Mouse (Mus musculus): Measurements from ENCODE around the gene Cabp1. TPM values are rescaled to one million over a fixed set of nuclear protein-coding genes. Genes with fewer than 3 reads are reported as not detected.
"Not testable (repeated sequence)": the region's sequence is repeated elsewhere in the genome, so short reads cannot be mapped to it uniquely, and the experiment has no call there.

Cabp1 gene
- polyA plus RNA-seq, 1 experiment from 2014 or later: 2.1 TPM

DNA sequence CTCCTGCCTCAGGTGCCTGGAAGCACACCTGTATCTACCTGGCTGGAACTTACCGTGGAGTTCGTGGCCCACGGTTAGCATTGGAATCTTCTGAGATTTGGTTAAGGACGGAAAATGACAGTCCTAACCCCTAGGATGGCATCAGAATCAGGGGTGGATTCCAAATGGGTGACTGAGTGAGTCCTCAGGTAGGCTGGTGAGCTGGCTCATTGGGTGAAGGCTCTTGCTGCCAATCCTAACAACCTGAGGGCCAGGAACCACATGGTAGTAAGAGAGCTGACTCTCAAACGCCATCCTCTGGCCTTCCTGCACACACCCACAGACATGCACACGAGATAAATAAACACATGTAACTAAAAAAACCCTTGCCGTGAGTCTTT is 27.4 kb downstream of the Cabp1 start:
- Histone ChIP-seq H3K27ac (peak overlapping the region; percentile 68), H3K27me3 (no peaks in the 10 kb centered on the region), H3K36me3 (no peaks in the 10 kb centered on the region), H3K4me2 (no peak overlapping the region), H3K4me1 (peaks cover 38% of the 10 kb centered on the region), H3K9me3 (no peaks in the 10 kb centered on the region), H3K4me3 (no peak overlapping the region), H3K9ac (no peak overlapping the region)
- no peak for ATAC-seq (ENCODE audit: borderline replicate concordance, extremely low read depth, low FRiP score, low TSS enrichment)
- whole genome bisulfite sequencing: 65% methylated on average over 7 of the region's 7 CpGs

DNA sequence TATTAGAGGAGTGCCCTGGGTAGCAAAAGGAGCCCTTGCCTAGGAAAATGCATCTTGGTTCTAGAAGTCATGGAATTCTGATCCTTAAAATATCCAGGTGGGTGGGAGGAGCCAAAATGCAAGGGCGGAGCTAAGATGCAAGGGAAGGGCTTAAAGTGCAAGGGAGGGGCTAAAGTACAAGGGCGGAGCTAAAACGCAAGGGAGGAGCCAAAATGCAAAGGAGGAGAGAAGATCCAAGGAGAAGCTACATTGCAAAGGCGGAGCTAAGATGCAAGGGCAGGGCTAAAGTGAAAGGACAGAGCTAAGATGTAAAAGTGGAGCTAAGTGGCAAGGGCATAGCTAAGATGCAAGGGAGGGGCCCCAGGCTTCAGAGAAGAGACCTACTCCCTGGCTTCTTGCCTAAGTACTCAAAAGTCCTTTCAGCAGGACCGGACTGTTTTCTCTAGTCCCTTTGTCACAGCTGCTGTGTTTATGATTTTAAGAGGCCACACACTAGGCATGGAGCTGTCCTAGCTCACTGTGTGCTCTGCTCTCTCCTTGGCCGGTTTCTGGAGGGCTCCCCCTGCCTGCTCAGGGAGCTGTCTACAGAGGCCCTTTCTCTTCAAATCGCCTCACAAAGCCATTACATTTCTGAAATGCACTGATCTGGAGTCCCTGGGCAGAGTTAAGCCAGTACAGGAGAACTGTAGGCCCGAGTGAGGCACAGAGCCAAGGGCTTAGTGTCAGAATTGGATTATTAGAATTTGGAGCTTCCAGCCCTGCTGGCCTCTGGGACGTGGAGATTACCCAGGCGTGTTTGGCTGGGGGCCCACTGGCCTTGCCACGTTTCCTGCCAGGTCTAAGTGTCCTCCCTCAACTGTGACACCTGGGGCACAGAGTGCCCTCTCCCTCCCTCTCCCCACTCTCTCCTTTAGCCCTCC is 28.0 kb downstream of the Cabp1 start:
- no peaks in the 10 kb centered on the region for H3K27me3 ChIP-seq
- H3K9me3 ChIP-seq: no peaks in the 10 kb centered on the region
- peak; percentile 19; the same call in 1 of the 2 replicates for ATAC-seq (ENCODE audit: borderline replicate concordance, extremely low read depth, low FRiP score, low TSS enrichment)
- no peak overlapping the region for H3K4me2 ChIP-seq
- H3K4me3 ChIP-seq: no peak overlapping the region
- H3K4me1 ChIP-seq: peaks cover 41% of the 10 kb centered on the region
- peak overlapping the region; percentile 68 for H3K27ac ChIP-seq
- H3K36me3 ChIP-seq: no peaks in the 10 kb centered on the region
- 29% methylated on average over 11 of the region's 11 CpGs for WGBS
- no peak overlapping the region for H3K9ac ChIP-seq

DNA sequence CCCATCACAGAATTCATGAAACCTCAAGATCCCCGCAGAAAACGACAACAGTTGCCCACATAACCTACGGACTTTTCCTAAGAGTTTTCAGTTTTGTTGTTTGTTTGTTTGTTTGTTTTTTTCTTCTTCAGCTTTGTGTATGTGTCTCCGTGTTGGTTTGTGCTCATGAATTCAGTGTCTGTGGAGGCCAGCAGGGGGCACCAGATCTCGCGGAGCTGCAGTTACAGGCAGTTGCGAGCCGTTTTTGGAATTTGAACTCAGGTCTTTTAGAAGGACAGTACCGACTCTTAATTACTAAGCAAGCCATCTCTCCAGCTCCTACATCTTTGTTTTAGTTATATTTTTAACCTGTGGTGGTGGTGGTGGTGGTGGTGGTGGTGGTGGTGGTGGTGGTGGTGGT is 28.8 kb downstream of the Cabp1 start:
- Histone ChIP-seq H3K4me1 (peaks cover 41% of the 10 kb centered on the region), H3K4me2 (no peak overlapping the region), H3K4me3 (no peak overlapping the region), H3K36me3 (no peaks in the 10 kb centered on the region), H3K27ac (no peak overlapping the region), H3K27me3 (no peaks in the 10 kb centered on the region), H3K9ac (no peak overlapping the region), H3K9me3 (no peaks in the 10 kb centered on the region)
- WGBS: 59% methylated on average over 9 of the region's 9 CpGs
- no peak for ATAC-seq (ENCODE audit: borderline replicate concordance, extremely low read depth, low FRiP score, low TSS enrichment)

DNA sequence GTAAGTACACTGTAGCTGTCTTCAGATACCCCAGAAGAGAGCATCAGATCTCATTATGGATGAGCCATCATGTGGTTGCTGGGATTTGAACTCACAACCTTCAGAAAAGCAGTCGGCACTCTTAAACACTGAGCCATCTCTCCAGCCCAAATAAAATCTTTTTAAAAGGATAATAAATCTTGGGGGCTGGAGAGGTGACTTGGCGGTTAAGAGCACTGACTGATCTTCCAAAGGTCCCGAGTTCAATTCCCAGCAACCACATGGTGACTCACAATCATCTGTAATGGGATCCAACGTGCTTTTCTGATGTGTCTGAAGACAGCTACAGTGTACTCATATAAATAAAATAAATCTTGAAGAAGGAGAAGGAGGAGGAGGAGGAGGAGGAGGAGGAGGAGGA is 29.7 kb downstream of the Cabp1 start:
- not testable (repeated sequence) for H3K36me3 ChIP-seq; ATAC-seq (ENCODE audit: borderline replicate concordance, extremely low read depth, low FRiP score, low TSS enrichment); H3K4me2 ChIP-seq; H3K27me3 ChIP-seq; H3K4me3 ChIP-seq; H3K9ac ChIP-seq; H3K27ac ChIP-seq; H3K9me3 ChIP-seq
- peaks cover 37% of the 10 kb centered on the region for H3K4me1 ChIP-seq
- 72% methylated on average over 4 of the region's 4 CpGs for WGBS

DNA sequence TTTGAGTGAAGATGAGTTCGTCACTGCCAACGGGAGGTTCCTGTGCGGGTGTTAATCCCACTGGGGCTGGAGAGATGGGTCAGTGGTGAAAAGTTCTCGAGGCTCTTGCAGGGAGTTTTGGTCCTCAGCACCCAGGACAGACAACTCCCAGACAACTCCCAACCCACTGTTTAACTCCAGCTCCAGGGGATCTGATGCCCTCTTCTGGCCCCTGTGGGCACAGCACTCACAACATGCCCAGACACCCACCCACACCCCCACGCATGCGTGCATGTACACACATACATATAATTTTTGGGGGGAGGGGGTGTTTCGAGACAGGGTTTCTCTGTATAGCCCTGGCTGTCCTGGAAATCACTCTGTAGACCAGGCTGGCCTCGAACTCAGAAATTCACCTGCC is 30.6 kb downstream of the Cabp1 start:
- no peak for ATAC-seq (ENCODE audit: borderline replicate concordance, extremely low read depth, low FRiP score, low TSS enrichment)
- no peak overlapping the region for H3K4me3 ChIP-seq
- no peaks in the 10 kb centered on the region for H3K36me3 ChIP-seq
- peaks cover 34% of the 10 kb centered on the region for H3K4me1 ChIP-seq
- WGBS: 42% methylated on average over 8 of the region's 8 CpGs
- H3K27me3 ChIP-seq: no peaks in the 10 kb centered on the region
- peak overlapping the region; percentile 32 for H3K4me2 ChIP-seq
- no peak overlapping the region for H3K9ac ChIP-seq
- no peaks in the 10 kb centered on the region for H3K9me3 ChIP-seq
- no peak overlapping the region for H3K27ac ChIP-seq

DNA sequence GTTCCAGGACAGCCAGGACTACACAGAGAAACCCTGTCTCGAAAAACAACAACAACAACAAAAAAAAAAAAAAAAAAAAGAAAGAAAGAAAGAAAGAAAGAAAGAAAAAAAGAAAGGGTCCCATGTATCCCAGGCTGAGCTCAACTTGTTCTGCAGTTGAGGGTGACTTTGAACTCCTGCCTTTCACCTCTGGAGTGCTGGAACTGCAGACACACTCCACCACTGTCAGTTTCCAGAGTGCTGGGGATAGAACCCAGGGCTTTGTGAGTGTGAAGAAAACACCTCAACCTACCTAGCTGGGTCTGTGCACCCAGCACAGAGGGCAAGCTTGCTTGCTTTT is 32.3 kb downstream of the Cabp1 start:
- not testable (repeated sequence) for ATAC-seq (ENCODE audit: borderline replicate concordance, extremely low read depth, low FRiP score, low TSS enrichment); H3K9ac ChIP-seq; H3K9me3 ChIP-seq; H3K4me2 ChIP-seq; H3K36me3 ChIP-seq; H3K4me3 ChIP-seq; H3K27ac ChIP-seq; H3K27me3 ChIP-seq
- peaks cover 27% of the 10 kb centered on the region for H3K4me1 ChIP-seq
- WGBS: 87% methylated on average over 1 of the region's 1 CpGs

DNA sequence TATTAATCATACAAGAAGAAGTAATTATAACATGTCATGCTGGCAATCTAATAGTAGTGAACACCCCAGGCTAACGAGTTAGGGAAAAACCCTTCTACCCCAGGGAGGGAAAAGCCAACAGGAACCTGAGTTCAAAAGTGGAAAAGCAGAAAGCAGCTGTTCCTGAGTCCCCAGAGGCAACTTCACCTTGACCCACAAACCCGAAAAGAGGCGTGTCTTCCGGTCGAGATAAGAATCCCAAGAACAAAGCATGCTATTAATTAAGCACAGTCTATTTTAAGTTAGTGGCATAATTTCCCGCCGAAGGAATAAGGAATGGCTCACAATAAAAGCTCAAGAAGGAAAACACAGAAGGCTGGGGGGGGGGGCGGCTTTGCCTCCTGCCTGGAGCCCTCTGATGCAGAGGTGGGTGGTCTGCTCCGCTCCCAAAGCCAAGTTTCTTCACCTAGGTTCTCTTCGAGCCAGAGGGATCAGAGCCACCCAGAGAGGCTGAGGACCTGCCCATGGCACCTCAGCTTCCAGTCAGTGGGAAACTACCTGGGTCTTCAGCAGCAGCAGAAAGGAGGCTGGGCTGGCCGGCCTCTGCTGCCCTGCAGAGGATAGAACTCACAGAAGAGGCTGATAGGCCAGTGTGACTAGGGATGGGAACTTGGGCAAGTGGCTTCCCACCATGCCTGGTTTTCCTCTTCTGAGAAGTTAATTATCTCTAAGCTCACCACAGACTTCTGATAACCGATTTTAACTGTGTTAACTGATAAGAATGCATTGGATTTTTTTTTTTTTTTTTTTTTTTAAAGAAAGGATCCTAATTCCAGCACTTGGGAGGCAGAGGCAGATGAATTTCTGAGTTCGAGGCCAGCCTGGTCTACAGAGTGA is 32.9 kb downstream of the Cabp1 start:
- H3K9ac ChIP-seq: no peak overlapping the region
- no peaks in the 10 kb centered on the region for H3K27me3 ChIP-seq
- 34% methylated on average over 13 of the region's 13 CpGs for WGBS
- H3K27ac ChIP-seq: peak overlapping the region; percentile 72
- no peaks in the 10 kb centered on the region for H3K9me3 ChIP-seq
- H3K4me2 ChIP-seq: no peak overlapping the region
- H3K36me3 ChIP-seq: no peaks in the 10 kb centered on the region
- no peak for ATAC-seq (ENCODE audit: borderline replicate concordance, extremely low read depth, low FRiP score, low TSS enrichment)
- H3K4me1 ChIP-seq: peaks cover 27% of the 10 kb centered on the region
- H3K4me3 ChIP-seq: no peak overlapping the region

DNA sequence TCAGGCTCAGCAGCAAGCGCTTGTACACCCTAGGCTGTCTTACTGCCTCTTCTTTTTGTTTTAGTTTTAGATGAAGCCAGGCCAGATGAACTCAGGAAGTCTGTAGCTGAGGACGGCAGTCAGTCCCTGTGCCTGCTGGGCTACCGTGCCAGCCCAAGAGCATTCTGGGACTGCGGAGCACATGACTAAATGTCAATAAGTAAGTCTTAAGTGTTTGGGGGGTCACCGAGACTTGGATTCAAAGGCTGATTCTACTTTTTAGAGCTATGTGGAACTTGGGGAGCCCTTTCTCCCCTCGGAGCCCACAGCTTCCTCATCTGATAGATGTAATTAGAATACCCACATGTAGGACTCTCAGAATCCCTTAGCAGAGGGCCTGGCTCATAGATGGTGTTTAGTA is 33.5 kb downstream of the Cabp1 start:
- H3K9me3 ChIP-seq: no peaks in the 10 kb centered on the region
- H3K27ac ChIP-seq: peak overlapping the region; percentile 36
- no peak for ATAC-seq (ENCODE audit: borderline replicate concordance, extremely low read depth, low FRiP score, low TSS enrichment)
- peaks cover 28% of the 10 kb centered on the region for H3K4me1 ChIP-seq
- no peaks in the 10 kb centered on the region for H3K27me3 ChIP-seq
- H3K9ac ChIP-seq: no peak overlapping the region
- H3K4me3 ChIP-seq: no peak overlapping the region
- H3K4me2 ChIP-seq: no peak overlapping the region
- no peaks in the 10 kb centered on the region for H3K36me3 ChIP-seq
- 59% methylated on average over 6 of the region's 6 CpGs for WGBS

DNA sequence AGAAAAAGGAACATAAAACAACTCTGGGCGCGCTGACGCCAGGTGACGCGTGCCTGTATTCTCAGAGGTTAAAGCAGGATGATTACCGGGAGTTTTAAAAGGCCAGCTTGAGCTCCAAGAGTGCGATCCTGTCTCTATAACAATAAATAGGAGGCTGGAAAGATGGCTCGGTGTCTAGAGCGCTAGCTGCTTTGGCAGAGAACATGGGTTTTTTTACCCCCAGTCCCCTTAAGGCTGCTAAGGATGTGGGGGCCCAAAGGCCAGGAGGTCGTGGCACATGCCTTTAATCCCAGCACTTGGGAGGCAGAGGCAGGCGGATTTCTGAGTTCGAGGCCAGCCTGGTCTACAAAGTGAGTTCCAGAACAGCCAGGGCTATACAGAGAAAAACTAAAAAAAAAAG is 35.0 kb downstream of the Cabp1 start:
- no peak for ATAC-seq (ENCODE audit: borderline replicate concordance, extremely low read depth, low FRiP score, low TSS enrichment)
- no peaks in the 10 kb centered on the region for H3K9me3 ChIP-seq
- WGBS: 28% methylated on average over 12 of the region's 12 CpGs
- H3K27me3 ChIP-seq: no peaks in the 10 kb centered on the region
- peak overlapping the region; percentile 98 for H3K27ac ChIP-seq
- peak overlapping the region; percentile 78 for H3K9ac ChIP-seq
- peak overlapping the region; percentile 92 for H3K4me3 ChIP-seq
- H3K4me1 ChIP-seq: peaks cover 43% of the 10 kb centered on the region
- H3K4me2 ChIP-seq: peak overlapping the region; percentile 68
- no peaks in the 10 kb centered on the region for H3K36me3 ChIP-seq

DNA sequence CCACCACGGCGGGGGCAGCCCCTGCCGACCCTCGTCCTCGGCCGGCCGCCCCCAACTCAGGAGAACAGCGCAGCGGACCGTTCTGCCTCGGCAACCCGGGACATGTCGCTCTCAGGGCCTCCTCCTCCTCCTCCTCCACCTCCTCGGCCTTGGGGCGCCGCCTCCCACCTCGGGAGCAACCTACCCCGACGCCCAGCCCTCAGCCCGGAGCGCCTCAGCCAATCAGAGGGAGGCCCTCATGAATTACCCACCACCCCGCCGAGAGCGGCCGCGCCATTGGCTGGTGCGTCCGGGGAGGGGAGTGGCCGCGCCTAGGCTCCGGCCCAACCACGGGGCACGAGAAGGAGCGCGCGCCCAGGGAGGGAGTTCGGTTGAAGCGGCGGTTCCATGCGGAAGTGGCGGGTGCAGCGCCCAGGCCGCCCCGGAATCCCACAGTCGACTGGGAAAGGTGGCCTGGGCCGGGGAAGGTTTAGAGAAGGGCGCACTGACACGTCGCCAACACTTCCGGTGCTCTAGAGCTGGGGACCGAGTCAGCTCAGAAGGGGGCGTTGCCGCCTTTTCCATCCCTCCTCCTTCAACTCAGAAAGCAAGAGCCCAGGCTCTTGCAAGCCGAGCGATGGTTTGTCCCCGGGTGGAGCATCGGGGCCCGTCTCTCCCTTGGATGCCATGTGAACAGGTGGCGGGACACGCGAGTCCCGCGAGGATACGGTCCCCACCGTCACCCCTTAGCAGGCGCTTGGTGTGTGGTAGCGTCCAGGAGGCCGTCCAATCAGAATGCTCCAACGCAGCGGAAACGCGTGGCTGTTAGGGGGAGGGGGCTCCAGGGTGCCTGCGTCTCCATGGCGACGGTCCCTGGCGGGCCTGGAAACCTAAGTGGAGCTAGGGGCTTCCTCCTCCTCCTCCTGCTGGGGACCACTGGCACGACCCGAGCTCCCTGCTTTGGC is 35.9 kb downstream of the Cabp1 start, which contains the start of gene Mlec:
Mlec (minus strand) TSS at position 140 of the 944 bp plus-strand sequence.
- H3K4me1 ChIP-seq: peaks cover 50% of the 10 kb centered on the region
- peak within 1 kb of the TSS; percentile 92 for H3K4me3 ChIP-seq
- H3K4me2 ChIP-seq: peak within 1 kb of the TSS; percentile 68
- under 1% methylated on average over 75 of the region's 78 CpGs for WGBS
- no peaks in the 10 kb centered on the region for H3K9me3 ChIP-seq
- 0 out of 2 replicates have a peak, but pooled peaks cover 4% of the 10 kb centered on the region for H3K36me3 ChIP-seq
- peak within 1 kb of the TSS; percentile 98 for H3K27ac ChIP-seq
- peak within 1 kb of the TSS; percentile 96 for H3K9ac ChIP-seq
- peak; percentile 98 for ATAC-seq (ENCODE audit: borderline replicate concordance, extremely low read depth, low FRiP score, low TSS enrichment)
- no peaks in the 10 kb centered on the region for H3K27me3 ChIP-seq

DNA sequence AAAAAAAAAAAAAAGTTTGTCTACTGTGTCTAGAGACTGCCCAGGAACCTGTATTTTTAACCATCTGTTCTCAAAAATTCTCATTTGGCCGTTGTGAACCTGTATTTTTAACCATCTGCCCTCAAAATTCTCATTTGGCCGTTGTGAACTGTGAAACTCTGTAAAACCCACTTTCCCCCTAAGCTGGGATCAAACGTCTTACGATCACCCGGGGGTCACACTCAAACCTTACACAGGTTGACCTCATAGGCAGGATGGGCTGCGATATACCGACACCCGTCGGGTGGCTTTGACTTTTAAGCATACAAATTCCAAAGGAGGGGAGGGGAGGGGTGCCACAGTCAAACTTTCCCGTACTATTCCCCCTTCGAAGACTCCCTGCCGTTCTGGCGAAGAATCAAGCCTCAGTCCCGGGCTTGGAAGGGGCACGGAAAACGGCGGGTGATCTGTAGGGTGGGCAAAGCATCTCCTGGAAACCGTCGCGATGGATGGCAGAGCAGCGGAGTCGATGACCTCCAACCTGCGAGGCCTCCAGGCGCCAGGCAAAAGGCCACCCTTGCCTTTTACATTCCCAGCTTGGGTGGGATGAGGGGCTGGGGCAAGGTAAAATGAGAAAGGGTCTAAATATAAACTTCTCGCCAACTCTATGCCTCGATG is 37.1 kb downstream of the Cabp1 start:
- Histone ChIP-seq H3K9me3 (no peaks in the 10 kb centered on the region), H3K4me2 (peak overlapping the region; percentile 68), H3K27ac (peak overlapping the region; percentile 98), H3K9ac (peak overlapping the region; percentile 96), H3K4me3 (peak overlapping the region; percentile 92), H3K4me1 (peaks cover 56% of the 10 kb centered on the region), H3K27me3 (no peaks in the 10 kb centered on the region), H3K36me3 (0 out of 2 replicates have a peak, but pooled peaks cover 4% of the 10 kb centered on the region)
- ATAC-seq (ENCODE audit: borderline replicate concordance, extremely low read depth, low FRiP score, low TSS enrichment): no peak
- under 1% methylated on average over 26 of the region's 26 CpGs for WGBS

Measured in lung, embryonic 15.5 days (tissue).